Mouse (Mus musculus) bone marrow, adult 2 months (tissue): Measurements from ENCODE around the gene Gm1043.

Source experiments
- CTCF ChIP-seq: fragments of 200-500 bp; IDR thresholded peaks from 2 replicates; pipeline ENCODE4 v1.5.1; 2011; ENCODE audit warnings: low read length, control low read depth; ENCODE audit not compliant: control insufficient read depth, insufficient read depth
- POLR2A ChIP-seq: fragments of 200-500 bp; IDR thresholded peaks from 2 replicates; pipeline ENCODE4 v1.6.1; 2011; ENCODE audit warnings: low read depth, mild to moderate bottlenecking, control low read depth, low read length, borderline replicate concordance; ENCODE audit not compliant: control insufficient read depth

DNA sequence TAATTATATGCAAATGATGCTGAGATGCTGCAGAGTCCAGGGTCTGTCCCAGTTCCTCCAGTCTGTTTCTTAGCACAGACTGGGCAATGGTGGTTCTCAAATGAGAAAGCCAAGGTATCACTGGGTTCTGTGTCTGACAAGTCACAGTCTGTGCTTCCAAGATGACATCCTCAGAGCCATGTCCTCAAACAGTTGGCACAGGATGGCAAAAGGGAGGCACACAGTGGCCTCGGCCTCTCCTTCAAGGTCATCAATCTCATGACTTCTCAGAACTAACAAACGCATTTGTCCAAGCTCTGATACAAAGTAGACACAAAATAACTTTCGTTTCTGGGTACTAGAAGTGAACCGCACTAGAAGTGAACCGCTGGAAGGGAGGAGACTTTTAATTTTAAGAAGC, 9.8 kb downstream of the Gm1043 start:
- no peak for TF ChIP-seq CTCF
- no peak for TF ChIP-seq POLR2A
